13 mouse cellular contexts compared by ENCODE assay signal in genomic region chr15:86061848-86062481, GRCm38 (mm10). TPM values are rescaled to one million over a fixed set of nuclear protein-coding genes. Genes with fewer than 3 reads are reported as not detected.
DNase-seq lines count a peak whose midpoint lies in the region; ATAC-seq lines count a peak whose summit lies in the region.
"Had no signal": no experiment of that assay in that cellular context is flagged by ENCODE, and none has a peak within 500 bp of the region (broad histone marks: within the 10 kb centered on the region; RNA-seq: fewer than 3 reads in every experiment).

No protein-coding gene starts in this region.

- H3K4me2 ChIP-seq in hindbrain, embryonic 14.5 days (replicated peaks) = peak overlapping the region; percentile 90
- peak overlapping the region; percentile 88 for H3K4me2 ChIP-seq in midbrain, embryonic 15.5 days

- H3K36me3 ChIP-seq in hindbrain, embryonic 14.5 days (replicated peaks; ENCODE audit: control insufficient read depth, insufficient read depth) = no peaks in the 10 kb centered on the region
- H3K36me3 ChIP-seq in midbrain, embryonic 15.5 days (replicated peaks) = no peaks in the 10 kb centered on the region

- peak; percentile 4 for DNase-seq in heart, postnatal 4 days
- DNase-seq in heart, adult 9 months (ENCODE audit: low spot score in 2 of 2) = no peak
- no peak for DNase-seq in hindbrain, embryonic 14.5 days (ENCODE audit: low spot score)
- DNase-seq in adrenal gland, postnatal 4 days (ENCODE audit: low spot score in 2 of 2) = no peak
- no peak for DNase-seq in c-Kit-positive CD71-positive TER-119-positive erythroid progenitor cells, embryonic 14.5 days (ENCODE audit: low spot score)
- DNase-seq: adrenal gland, adult 2 months; cerebellum, adult 2 months; gastrocnemius, postnatal 10 days; kidney, adult 18-20 months; lung, postnatal 4 days had no signal

- peaks cover 46% of the 10 kb centered on the region for H3K4me1 ChIP-seq in hindbrain, embryonic 14.5 days (replicated peaks; ENCODE audit: control insufficient read depth, insufficient read depth, low read length)
- H3K4me1 ChIP-seq in midbrain, embryonic 15.5 days = peaks cover 53% of the 10 kb centered on the region

- peak; percentile 66 for ATAC-seq in CD4-positive, CD25-positive, alpha-beta regulatory T cell, adult 4 months
- no peak for ATAC-seq in hindbrain, embryonic 14.5 days (ENCODE audit: low FRiP score)
- ATAC-seq in midbrain, embryonic 15.5 days (replicated peaks) = no peak
- no peak for ATAC-seq in frontal cortex, adult (ENCODE audit: low TSS enrichment)

- no peak overlapping the region for H3K4me3 ChIP-seq in hindbrain, embryonic 14.5 days (replicated peaks; ENCODE audit: low read length)
- H3K4me3 ChIP-seq in midbrain, embryonic 15.5 days = 0 out of 2 replicates have a peak overlapping the region, but pooled peaks have one; percentile 66

- H3K9ac ChIP-seq in hindbrain, embryonic 14.5 days = peak overlapping the region; percentile 99
- H3K9ac ChIP-seq in midbrain, embryonic 15.5 days = peak overlapping the region; percentile 13; the same call in 1 of the 2 replicates

- no peaks in the 10 kb centered on the region for H3K27me3 ChIP-seq in hindbrain, embryonic 14.5 days (ENCODE audit: control insufficient read depth, insufficient read depth, low read length)
- no peaks in the 10 kb centered on the region for H3K27me3 ChIP-seq in midbrain, embryonic 15.5 days (replicated peaks)

- no peaks in the 10 kb centered on the region for H3K9me3 ChIP-seq in hindbrain, embryonic 14.5 days (ENCODE audit: control insufficient read depth, low read length)
- H3K9me3 ChIP-seq in midbrain, embryonic 15.5 days = no peaks in the 10 kb centered on the region

- no peak overlapping the region for H3K27ac ChIP-seq in hindbrain, embryonic 14.5 days
- H3K27ac ChIP-seq in midbrain, embryonic 15.5 days = no peak overlapping the region

- 60% methylated on average over 6 of the region's 6 CpGs for WGBS in hindbrain, embryonic 14.5 days
- 54% methylated on average over 6 of the region's 6 CpGs for WGBS in midbrain, embryonic 15.5 days

RNA-seq across cellular contexts. Expression of gene Gramd4, which starts 4.5 kb away (rescaled TPM):
- total RNA-seq in heart, postnatal 4 days (2021) = 10 to 100 TPM; 30.1 to 33.6 TPM
- 10 to 100 TPM; 25.3 to 25.7 TPM for polyA plus RNA-seq in CD4-positive, CD25-positive, alpha-beta regulatory T cell, adult 4 months (2017; shearing (Covaris generic))
- polyA plus RNA-seq in hindbrain, embryonic 14.5 days (2014; fragmentation: Nextera tagmentation; extraction: Ambion mirVana) = 22.2 and 24.9 TPM in 2 replicates
- polyA plus RNA-seq in midbrain, embryonic 15.5 days (2015; fragmentation: Nextera tagmentation; extraction: Ambion mirVana) = 41.0 and 41.7 TPM in 2 replicates
- 10 to 100 TPM; 22.9 to 23.1 TPM for total RNA-seq in adrenal gland, postnatal 4 days (2021)

RNA-seq across cellular contexts. Expression of gene Celsr1, which starts 28.4 kb away (rescaled TPM):
- 10 to 100 TPM; 20.0 to 21.3 TPM for total RNA-seq in heart, postnatal 4 days (2021)
- 1 to 10 TPM; 3.3 to 3.8 TPM for polyA plus RNA-seq in CD4-positive, CD25-positive, alpha-beta regulatory T cell, adult 4 months (2017; shearing (Covaris generic))
- polyA plus RNA-seq in hindbrain, embryonic 14.5 days (2014; fragmentation: Nextera tagmentation; extraction: Ambion mirVana) = 2.4 and 2.7 TPM in 2 replicates
- 1.6 and 2.2 TPM in 2 replicates for polyA plus RNA-seq in midbrain, embryonic 15.5 days (2015; fragmentation: Nextera tagmentation; extraction: Ambion mirVana)
- total RNA-seq in adrenal gland, postnatal 4 days (2021) = 10 to 100 TPM; 11.0 to 14.8 TPM
